Mouse (Mus musculus) bone marrow, adult 2 months (tissue): ENCODE data around the gene Stum. TPM values are rescaled to one million over a fixed set of nuclear protein-coding genes. Genes with fewer than 3 reads are reported as not detected.

ENCODE experiments used
- H3K27ac ChIP-seq: fragments of 200-500 bp; 2 replicates; pipeline ENCODE4 v1.5.1; 2012; ENCODE audit warnings: low read depth, mild to moderate bottlenecking, control low read depth, inconsistent platforms, low read length; ENCODE audit not compliant: control insufficient read depth, poor library complexity, insufficient read depth
- H3K4me1 ChIP-seq: fragments of 200-500 bp; 2 replicates; pipeline ENCODE4 v1.6.1; 2011; ENCODE audit warnings: low read length; ENCODE audit not compliant: control insufficient read depth, insufficient read depth
- H3K4me3 ChIP-seq: fragments of 200-500 bp; replicated peaks from 2 replicates; pipeline ENCODE3; 2011; ENCODE audit warnings: mild to moderate bottlenecking, low read depth, low read length, control low read depth; ENCODE audit not compliant: control insufficient read depth
- CTCF ChIP-seq: fragments of 200-500 bp; IDR thresholded peaks from 2 replicates; pipeline ENCODE4 v1.5.1; 2011; ENCODE audit warnings: low read length, control low read depth; ENCODE audit not compliant: control insufficient read depth, insufficient read depth
- POLR2A ChIP-seq: fragments of 200-500 bp; IDR thresholded peaks from 2 replicates; pipeline ENCODE4 v1.6.1; 2011; ENCODE audit warnings: low read depth, mild to moderate bottlenecking, control low read depth, low read length, borderline replicate concordance; ENCODE audit not compliant: control insufficient read depth
- WGBS: fragments of 180-500 bp; shearing (Covaris S2); methylation state at CpG from one replicate; pipeline ENCODE4 v1.1.7; 2018; 5-methylcytosine and 5-hydroxymethylcytosine counted together
- polyA plus RNA-seq: library from polyadenylated mRNA; stranded (reverse); fragments of >200 nt; gene quantifications from 2 replicates; pipeline ENCODE4 v1.2.4, GENCODE M21; 2011; ENCODE audit warnings: low replicate concordance; ENCODE audit not compliant: missing spikeins, insufficient read depth, insufficient read length

Stum gene
- polyA plus RNA-seq, 1 experiment = not detected

DNA sequence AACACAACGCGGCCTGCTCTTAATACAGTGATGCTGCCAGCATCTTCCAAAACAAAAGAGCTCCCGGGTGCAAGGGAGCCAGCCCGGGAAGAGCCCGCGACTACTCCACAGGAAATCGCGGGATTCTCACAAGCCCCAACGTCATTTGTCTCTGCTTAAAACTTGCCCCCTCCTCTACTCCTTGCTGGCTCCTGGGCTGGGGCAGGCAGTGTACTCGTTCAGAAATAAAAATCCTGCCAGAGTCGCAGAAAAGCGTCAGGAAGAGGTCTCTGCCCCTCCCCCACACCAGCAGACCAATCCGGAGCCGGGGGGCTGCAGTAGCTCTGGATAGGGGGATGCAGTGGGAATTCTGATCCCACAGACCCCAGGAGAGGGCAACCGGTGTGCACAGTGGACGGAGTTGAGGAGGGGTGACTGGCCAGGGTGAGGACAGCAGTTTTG is 50.2 kb downstream of the Stum start:
- peaks cover 3% of the 10 kb centered on the region; the same call in 1 of the 2 replicates for H3K4me1 ChIP-seq
- H3K4me3 ChIP-seq = no peak overlapping the region
- TF ChIP-seq CTCF = no peak
- no peak for TF ChIP-seq POLR2A
- 18% methylated on average over 16 of the region's 16 CpGs for WGBS
- no peak overlapping the region for H3K27ac ChIP-seq

DNA sequence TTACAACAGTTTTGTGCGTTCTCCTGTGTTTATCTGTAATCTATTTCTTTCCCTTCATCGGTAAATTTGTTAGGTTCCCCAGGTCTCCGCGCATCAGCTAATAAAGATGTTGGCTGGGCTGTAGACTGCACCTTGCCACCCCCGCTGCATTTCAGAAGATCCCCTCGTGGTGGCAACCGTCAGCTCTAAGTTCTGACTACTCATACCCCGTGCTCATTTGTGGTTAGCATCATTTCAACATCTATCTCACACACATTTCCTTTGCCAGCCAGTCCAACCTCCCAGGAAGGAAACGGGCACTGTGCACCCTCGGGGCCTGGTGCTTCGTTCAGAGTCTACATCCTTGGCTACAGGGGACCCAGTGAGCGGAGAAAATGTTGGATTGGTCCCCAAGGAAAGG is 51.5 kb downstream of the Stum start:
- Histone ChIP-seq H3K4me3 (peak overlapping the region; percentile 7), H3K4me1 (peaks cover 3% of the 10 kb centered on the region; the same call in 1 of the 2 replicates), H3K27ac (no peak overlapping the region)
- TF ChIP-seq POLR2A (no peak), CTCF (peak; percentile 59)
- under 1% methylated on average over 12 of the region's 12 CpGs for WGBS

DNA sequence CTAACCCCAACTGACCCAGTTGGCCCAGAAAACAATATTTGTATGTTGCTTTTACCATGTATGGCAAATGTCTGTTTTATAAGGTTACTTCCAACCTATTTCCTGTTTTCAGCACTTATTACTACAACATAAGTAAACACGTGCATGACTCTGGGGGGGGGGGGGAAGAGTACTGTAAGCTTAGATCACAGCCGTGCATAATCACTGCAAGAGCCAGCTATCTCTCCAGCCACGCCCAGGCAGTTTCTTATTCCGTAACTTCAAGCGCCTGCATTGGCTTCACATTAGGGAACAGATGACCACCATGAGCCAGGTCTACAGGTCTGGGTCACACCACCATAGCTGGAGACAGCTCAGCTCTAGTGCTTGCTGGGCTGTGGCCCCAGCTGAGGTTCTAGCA is 53.5 kb downstream of the Stum start:
- WGBS = 26% methylated on average over 5 of the region's 5 CpGs
- Histone ChIP-seq H3K4me1 (peaks cover 3% of the 10 kb centered on the region; the same call in 1 of the 2 replicates), H3K27ac (no peak overlapping the region), H3K4me3 (no peak overlapping the region)
- TF ChIP-seq POLR2A = no peak
- TF ChIP-seq CTCF = no peak

DNA sequence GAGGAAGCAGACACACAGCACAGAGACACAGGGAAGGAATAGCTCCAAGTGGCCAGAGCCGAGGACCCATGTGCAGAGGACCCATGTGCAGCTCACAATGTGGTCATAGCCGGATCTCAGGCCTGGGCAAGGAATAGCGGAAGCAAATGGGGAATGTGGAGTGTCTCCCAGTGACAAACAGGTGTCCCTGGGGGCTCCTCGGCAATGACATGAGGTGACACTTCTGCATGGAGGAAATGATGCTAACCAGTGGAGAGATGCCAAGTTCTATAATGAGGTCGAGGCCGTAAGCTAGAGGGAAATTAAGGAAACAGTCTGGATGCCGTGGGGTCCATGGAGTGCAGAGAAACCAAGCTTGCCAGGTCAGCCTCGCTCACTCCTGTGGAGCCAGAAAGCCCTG is 54.4 kb downstream of the Stum start:
- WGBS = 38% methylated on average over 8 of the region's 8 CpGs

DNA sequence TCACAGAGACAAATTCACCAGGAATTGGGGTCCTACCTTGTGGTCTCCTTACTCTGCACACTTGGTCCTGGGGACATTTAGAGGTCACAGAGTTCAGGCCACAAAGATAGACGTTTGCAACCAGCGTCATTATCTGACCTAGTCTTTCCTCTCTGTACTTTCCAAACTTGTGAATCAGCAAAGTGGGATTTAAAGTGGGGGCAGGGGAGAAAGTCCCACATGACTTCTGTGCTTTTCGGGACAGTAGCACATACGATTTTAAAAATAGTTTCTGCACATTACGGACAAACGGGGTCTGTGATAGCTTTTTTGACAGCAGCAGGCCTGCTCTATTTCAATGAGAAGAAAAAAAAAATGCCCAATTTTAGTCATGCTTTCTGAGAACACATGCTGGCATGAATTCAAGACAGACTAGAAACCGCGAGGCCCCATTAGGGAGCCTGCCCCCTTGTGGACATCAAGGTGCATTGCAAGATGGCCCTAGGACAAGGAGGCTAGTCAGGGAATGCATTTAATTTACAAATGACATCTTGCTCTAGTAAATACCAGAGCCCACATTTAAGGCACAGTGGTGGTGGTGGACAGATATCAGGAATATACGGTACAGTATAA is 55.1 kb downstream of the Stum start:
- H3K4me3 ChIP-seq = no peak overlapping the region
- H3K4me1 ChIP-seq = peaks cover 3% of the 10 kb centered on the region; the same call in 1 of the 2 replicates
- H3K27ac ChIP-seq = no peak overlapping the region
- peak; percentile 89 for TF ChIP-seq CTCF
- no peak for TF ChIP-seq POLR2A
- 5% methylated on average over 9 of the region's 9 CpGs for WGBS

More for the DNA sequence above, 54.4 kb downstream of the Stum start:
- TF ChIP-seq POLR2A = no peak
- no peak for TF ChIP-seq CTCF
- Histone ChIP-seq H3K4me1 (peaks cover 3% of the 10 kb centered on the region; the same call in 1 of the 2 replicates), H3K4me3 (no peak overlapping the region), H3K27ac (no peak overlapping the region)

DNA sequence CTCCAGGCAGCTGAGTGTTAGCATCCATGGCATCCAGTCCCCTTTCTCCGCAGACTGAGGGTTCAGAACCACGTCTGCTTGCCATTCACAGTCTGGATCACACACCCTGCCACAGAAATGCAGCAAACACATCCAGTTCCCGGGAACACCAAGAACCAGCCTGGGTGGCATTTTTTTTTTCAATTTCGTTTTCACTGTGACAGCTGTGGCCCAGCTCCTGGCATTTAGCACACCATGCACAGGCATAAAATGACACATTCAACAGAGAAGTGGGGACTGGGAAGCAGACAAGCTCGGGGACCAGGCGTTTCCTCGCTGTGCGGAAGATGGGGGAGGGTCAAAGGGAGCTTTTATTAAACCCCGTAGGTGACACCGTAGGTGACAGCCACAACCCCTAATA is 55.6 kb downstream of the Stum start:
- TF ChIP-seq CTCF = no peak
- TF ChIP-seq POLR2A = no peak
- peaks cover 3% of the 10 kb centered on the region; the same call in 1 of the 2 replicates for H3K4me1 ChIP-seq
- H3K27ac ChIP-seq = no peak overlapping the region
- 23% methylated on average over 10 of the region's 10 CpGs for WGBS
- H3K4me3 ChIP-seq = no peak overlapping the region

DNA sequence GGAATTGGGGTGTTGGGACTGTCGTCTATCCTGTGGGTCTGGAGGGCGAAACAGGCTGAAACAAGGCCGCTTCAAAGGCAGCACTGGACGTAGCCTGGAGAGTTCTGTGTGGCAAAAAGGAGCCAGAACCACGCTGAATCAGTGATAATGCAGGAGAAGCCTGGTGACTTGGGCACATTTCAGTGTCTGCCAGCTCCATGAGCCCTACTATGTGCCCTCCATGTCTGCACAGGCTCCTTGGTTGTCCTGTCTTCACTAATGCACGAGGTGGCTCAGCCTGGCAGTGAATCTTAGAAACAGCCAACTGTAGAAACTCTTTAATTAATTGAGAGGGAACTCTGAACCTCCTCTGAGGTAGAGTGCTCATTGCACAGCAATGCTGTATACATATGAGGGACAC is 56.9 kb downstream of the Stum start:
- 76% methylated on average over 6 of the region's 6 CpGs for WGBS
- Histone ChIP-seq H3K27ac (no peak overlapping the region), H3K4me3 (no peak overlapping the region), H3K4me1 (peaks cover 3% of the 10 kb centered on the region; the same call in 1 of the 2 replicates)
- TF ChIP-seq CTCF (no peak), POLR2A (no peak)

DNA sequence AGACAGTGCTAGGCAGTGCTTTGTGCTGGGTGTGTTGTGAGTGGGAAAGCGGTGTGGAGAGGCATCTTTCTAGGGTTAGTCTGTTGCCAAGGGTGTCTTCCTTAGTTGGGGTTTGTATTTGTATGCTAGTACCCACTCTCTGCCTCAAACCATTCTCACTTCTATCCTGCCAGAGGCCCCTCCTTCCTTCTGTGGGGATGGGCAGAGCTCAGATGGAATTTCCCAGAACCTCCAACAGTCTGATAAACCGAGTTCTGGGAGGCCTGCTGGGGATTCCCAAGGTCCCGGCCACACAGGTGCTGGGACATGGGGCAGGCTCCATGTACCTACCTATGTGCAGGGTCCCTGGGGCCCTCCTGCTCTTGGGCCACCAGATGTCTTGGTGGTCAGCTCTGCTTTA is 59.4 kb downstream of the Stum start:
- 87% methylated on average over 3 of the region's 3 CpGs for WGBS
- Histone ChIP-seq H3K4me3 (no peak overlapping the region), H3K27ac (no peak overlapping the region), H3K4me1 (no peaks in the 10 kb centered on the region; the same call in 1 of the 2 replicates)
- TF ChIP-seq POLR2A (no peak), CTCF (no peak)
